Mouse (Mus musculus) MN1 (cell line): ENCODE data around the gene 1700003F12Rik.
A peak's percentile ranks its signal among the peaks of the same experiment; 100 is the strongest.

Source experiments
- DNase-seq: peaks from one replicate; pipeline ENCODE4 v3.0.0-alpha.2; 2016; ENCODE audit warnings: low spot score

Gene 1700003F12Rik

GRCm38 (mm10) chr2:154546711-154547110 is at the start of gene 1700003F12Rik:
1700003F12Rik (plus strand) TSS chr2:154547085.
- no peak for DNase-seq

DNA sequence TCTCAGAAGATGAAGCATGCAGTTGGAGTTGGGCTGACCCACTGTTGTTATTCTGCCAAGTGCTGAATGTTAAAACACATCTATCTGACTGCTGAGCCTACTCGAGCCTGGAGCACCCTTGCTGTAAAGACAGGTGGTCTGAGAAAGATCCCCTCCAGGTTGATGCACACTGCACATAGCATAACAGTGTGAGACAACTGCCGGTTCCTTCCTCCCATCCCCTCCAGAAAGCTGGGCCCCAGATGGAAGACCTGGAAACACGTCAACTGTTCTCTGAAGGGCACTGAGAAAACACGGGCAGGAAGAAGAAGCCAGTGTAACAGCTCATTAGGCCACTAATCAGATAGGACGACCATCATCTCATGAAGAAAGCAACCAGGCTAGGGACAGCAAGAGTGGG is 48.3 kb upstream of the 1700003F12Rik start:
- no peak for DNase-seq

DNA sequence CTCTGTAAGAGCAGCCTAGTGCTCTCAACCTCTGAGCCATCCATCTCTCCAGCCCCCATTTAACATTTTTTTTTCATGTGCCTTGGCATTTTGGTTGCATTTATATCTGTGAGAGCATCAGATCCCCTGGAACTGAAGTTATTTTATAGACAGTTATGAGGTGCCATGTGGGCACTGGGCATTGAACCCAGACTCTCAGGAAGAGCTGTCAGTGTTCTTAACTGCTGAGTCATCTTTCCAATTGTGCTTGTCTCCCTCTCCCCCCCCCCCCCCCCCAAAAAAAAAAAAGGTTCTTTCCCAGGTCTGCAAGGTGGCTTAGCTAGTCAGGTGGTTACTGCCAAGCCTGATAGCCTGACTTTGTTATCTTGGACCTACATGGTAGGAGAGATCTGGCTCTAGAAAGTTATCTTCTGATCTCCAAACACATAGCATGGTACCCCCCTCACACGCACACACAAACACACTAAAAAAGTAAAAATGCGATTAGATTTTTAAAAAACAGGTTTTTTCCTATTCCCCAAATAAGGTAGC is 47.1 kb upstream of the 1700003F12Rik start:
- DNase-seq = no peak

DNA sequence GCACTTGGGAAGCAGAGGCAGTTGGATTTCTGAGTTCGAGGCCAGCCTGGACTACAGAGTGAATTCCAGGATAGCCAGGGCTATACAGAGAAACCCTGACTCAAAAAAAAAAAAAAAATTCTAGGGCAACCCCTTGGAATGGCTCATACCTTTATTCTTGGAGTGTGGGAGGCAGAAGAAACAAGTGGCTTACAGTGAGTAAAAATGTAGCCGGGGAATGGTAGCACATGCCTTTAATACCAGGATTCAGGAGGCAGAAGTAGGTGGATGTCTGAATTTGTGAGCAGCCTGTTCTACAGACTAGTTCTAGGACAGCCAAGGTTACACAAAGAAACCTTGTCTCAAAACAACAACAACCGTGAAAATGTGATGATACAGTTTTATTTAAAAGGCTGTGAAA is 46.1 kb upstream of the 1700003F12Rik start:
- DNase-seq = no peak

GRCm38 (mm10) chr2:154507076-154507475 is 39.8 kb upstream of the 1700003F12Rik start:
- no peak for DNase-seq

DNA sequence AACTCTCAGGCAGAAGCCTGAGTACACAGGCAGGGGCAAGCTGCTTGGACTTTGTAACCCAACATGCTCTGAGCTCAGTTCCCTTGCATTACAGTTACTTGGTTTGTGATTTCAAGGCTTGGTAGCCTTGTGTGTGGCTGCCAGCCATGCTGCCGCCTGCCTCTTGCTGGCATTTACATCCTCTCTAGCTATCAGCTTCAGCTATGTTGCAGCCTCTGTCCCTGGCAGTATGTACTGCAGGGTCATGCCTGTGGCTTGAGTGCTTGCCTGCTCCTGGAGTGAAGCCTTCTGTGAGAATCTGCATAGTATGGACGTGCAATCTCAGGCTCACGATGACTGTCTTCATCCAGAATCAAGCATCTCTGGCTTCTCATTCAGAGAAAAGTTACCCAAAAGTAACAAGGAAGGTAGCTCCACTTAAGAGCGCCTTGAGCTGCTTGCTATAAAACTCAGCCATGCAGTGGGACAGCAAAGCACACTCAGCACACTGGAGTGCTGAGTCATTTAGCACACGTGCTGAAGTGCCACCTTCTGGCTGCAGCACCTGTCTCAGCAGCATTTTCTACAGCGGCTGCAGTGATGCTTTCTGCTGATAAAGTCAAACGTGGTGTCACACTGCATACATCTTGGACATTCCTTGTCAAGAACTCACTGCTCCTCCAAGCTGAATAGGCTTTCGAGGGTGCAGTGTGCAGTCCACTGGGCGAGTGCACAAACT is 39.2 kb upstream of the 1700003F12Rik start:
- DNase-seq = peak; percentile 50

DNA sequence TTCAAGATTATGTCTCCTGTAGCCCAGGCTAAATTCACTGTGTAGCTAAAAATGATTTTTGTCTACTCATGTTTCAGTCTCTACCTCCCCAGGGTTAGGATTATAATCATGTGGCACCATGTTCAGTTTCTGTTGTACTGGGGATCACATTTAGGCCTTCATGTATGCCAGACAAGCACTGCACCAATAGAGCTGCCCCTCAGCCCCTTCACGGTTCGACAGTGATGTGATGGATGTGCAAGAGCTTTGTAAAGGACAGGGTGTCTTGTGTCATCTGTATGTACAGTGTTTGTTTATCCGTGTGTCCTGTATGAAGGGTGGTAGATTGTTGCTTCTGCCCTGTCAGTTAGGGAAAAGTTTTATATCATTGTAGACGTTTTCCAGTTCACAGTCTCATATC is 38.4 kb upstream of the 1700003F12Rik start:
- DNase-seq = no peak

DNA sequence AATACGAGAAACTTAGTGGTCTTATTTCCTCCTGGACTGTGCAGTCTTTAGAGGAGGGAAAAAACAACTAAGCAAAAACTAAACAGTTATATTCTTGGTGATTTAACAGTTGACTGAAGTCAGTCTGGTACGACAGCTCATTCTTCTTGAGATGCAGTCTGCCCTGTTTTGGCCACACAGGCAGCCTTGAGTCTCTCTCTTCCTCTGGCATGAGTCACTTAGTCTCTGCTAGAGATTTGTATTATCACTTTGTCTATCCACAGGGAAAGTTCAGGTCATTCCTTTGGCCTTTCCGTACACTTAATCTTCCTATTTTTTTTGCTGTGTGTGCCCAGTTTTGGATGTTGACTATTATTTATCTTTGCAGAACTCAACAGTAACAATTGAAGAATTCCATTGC is 36.7 kb upstream of the 1700003F12Rik start:
- no peak for DNase-seq

- no peak for DNase-seq
Observed at GRCm38 (mm10) chr2:154516944-154517343, 29.9 kb upstream of the 1700003F12Rik start.

- DNase-seq = no peak
Observed at GRCm38 (mm10) chr2:154517424-154517823, 29.5 kb upstream of the 1700003F12Rik start.

GRCm38 (mm10) chr2:154521449-154521848 is 25.4 kb upstream of the 1700003F12Rik start:
- DNase-seq = no peak

DNA sequence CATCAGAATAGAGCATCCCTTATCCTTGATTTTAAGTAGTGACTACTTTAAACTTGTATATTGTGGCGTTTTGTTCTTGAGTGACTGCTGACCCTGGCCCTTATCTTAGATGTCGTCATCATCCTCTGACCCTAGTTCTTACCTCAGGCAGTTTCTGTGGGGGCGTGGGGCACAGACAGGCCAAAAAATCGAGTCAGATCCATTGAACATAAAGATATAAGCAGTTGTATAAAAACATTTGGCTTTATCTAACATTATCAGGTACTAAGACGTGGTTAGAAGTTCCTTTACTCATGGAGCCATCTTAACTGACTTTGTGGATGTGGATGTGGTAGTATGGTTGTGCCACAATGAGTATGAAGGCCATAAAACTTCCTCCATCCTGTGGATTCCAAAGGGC is 24.6 kb upstream of the 1700003F12Rik start:
- DNase-seq = no peak

- DNase-seq = no peak
Observed at GRCm38 (mm10) chr2:154525285-154525684, 21.6 kb upstream of the 1700003F12Rik start.

DNA sequence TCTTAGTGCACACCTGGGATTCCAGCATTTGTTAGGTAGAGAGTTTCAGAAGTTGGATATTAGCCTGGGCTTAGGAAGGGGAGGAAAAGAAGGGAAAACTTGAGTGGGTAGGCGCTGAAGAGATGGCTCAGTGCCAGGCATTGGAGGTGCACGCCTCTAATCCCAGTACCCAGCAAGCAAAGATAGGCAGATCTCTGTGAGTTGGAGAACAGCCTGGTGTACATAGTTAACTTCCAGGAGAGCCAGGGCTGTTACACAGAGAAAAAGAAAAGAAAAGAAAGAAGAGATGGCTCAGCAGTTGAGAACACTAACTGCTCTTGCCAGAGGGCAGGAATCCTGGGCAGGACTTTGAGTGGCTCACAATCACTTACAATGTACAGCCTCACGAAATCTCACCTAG is 20.4 kb upstream of the 1700003F12Rik start:
- DNase-seq = no peak

GRCm38 (mm10) chr2:154532888-154533287 is 14.0 kb upstream of the 1700003F12Rik start:
- no peak for DNase-seq

DNA sequence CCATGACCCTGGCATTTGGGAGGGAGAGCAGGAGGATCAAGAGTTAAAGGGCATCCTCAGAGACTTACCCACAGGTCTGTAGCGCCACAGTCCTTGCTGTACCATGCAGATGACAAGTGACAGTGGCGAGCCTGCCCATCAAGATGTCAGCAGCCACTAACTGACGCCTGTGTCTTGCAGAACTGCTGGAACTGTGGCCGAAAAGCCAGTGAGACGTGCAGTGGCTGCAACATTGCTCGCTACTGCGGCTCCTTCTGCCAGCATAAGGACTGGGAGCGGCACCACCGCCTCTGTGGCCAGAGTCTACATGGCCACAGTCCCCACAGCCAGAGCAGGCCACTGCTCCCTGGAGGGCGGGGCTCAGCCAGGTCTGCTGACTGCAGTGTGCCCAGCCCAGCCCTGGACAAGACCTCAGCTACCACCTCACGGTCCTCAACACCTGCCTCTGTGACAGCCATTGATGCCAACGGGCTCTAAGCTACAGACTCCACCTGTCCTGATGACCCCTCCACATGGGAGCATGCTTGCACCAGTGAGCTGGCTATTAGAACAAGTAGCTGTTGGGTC is 12.1 kb upstream of the 1700003F12Rik start:
- DNase-seq = no peak

DNA sequence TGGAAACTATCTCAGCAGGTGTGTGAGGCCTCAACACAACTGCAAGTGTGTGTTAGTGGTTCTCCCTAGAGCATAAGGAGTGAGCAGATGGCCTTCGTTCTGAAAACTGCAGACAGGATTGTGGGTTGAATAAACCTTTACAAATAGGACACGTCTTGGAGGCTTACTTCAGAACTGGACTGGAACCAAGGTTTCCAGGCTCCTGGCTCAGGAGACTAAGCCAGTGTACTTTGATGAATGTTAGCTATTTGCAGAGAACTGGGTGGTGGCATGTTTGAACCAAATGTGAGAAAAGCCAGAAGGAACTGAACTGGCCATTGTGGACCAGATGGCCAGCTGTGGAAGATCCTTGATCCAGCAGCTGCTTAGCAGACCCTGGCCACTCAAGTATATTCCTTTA is 8.6 kb upstream of the 1700003F12Rik start:
- peak; percentile 84 for DNase-seq

GRCm38 (mm10) chr2:154538710-154539109 is 8.2 kb upstream of the 1700003F12Rik start:
- peak; percentile 74 for DNase-seq

- DNase-seq = peak; percentile 57
Observed at GRCm38 (mm10) chr2:154539720-154540119, 7.2 kb upstream of the 1700003F12Rik start.

GRCm38 (mm10) chr2:154541630-154542029 is 5.3 kb upstream of the 1700003F12Rik start:
- DNase-seq = no peak

DNA sequence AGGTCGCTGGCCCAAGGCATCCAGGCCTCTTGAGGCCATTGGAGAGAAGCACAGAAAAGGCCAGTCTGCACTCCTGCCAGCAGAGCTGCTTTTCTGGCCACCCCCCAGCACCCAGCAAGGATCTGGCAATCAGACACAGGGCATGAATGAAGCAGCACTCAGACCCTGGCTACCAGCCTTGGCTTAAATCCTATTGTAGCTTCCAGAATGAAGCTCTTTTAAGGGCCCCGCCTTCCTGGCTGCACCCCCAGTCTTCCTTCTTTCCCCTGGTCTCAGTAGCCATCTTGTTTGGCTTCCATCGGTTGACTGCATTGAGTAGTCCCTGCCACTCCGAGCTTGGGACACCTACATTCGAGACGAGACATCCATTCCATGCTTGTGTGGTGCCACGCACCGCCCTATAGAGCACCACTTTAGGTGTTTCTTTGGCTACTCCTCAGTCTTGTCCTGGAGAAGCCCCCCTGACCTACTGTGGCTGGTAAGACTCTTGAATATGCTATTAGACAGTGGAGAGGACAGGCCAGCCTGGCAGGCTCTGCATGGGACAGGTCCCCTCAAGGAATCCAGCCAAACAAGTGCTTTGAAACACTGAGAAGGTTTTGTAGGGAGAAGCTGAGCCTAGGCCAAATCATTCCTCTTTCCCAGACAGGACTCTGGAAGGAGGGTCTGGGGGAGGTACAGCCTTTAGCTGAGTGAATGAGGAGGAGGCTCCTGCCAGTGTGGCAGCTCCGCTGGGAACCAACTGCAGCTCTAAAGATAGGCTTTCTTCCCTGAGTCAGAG is 3.1 kb upstream of the 1700003F12Rik start:
- DNase-seq = peak; percentile 42

GRCm38 (mm10) chr2:154548688-154549087 is 1.8 kb downstream of the 1700003F12Rik start:
- peak; percentile 56 for DNase-seq
